24 mouse cellular contexts compared by ENCODE assay signal in genomic region chr12:73874331-73874730, GRCm38 (mm10). TPM values are rescaled to one million over a fixed set of nuclear protein-coding genes. Genes with fewer than 3 reads are reported as not detected.
A peak's percentile ranks its signal among the peaks of the same experiment; 100 is the strongest.
DNase-seq lines count a peak whose midpoint lies in the region; ATAC-seq and TF ChIP-seq lines count a peak whose summit lies in the region.
"Had no signal": no experiment of that assay in that cellular context is flagged by ENCODE, and none has a peak within 500 bp of the region (broad histone marks: within the 10 kb centered on the region; RNA-seq: fewer than 3 reads in every experiment).

No protein-coding gene starts in this region.

- H3K27me3 ChIP-seq in midbrain, postnatal 0 days (ENCODE audit: insufficient read depth, low read length), result no peaks in the 10 kb centered on the region
- H3K27me3 ChIP-seq in midbrain, embryonic 16.5 days (ENCODE audit: control insufficient read depth, insufficient read depth, low read depth, low read length), result no peaks in the 10 kb centered on the region
- H3K27me3 ChIP-seq: embryonic facial prominence, embryonic 15.5 days; hindbrain, embryonic 13.5 days; limb, embryonic 12.5 days; liver, embryonic 15.5 days had no signal

- no peak overlapping the region for H3K9ac ChIP-seq in midbrain, postnatal 0 days (replicated peaks; ENCODE audit: low read length, poor library complexity, severe bottlenecking)
- H3K9ac ChIP-seq in midbrain, embryonic 16.5 days (ENCODE audit: low read depth, low read length), result no peak overlapping the region
- H3K9ac ChIP-seq: embryonic facial prominence, embryonic 15.5 days; hindbrain, embryonic 13.5 days; limb, embryonic 12.5 days; liver, embryonic 15.5 days; lung, embryonic 14.5 days had no signal

- DNase-seq in cerebellum, adult 9-11 months, result peak; percentile 62
- no peak for DNase-seq in cerebellum, postnatal 4 days (ENCODE audit: low spot score in 2 of 2)
- peak; percentile 14 for DNase-seq in midbrain, postnatal 0 days (ENCODE audit: low spot score)
- peak; percentile 52 to 63 for DNase-seq in cerebellum, postnatal 14 days
- DNase-seq in adrenal gland, adult 18-20 months (ENCODE audit: low spot score in 2 of 2), result no peak
- DNase-seq: adrenal gland, postnatal 10 days; gastrocnemius, postnatal 14 days; heart, postnatal 36 days; kidney, postnatal 14 days; lung, embryonic 14.5 days; lung, postnatal 14 days; thymus, postnatal 4 days had no signal

- no peak overlapping the region for H3K27ac ChIP-seq in midbrain, postnatal 0 days (ENCODE audit: low read depth, low read length)
- H3K27ac ChIP-seq in midbrain, embryonic 16.5 days (ENCODE audit: low read length), result no peak overlapping the region
- H3K27ac ChIP-seq: embryonic facial prominence, embryonic 10.5 days; embryonic facial prominence, embryonic 15.5 days; hindbrain, embryonic 13.5 days; left cerebral cortex, adult 2 months; limb, embryonic 12.5 days; liver, embryonic 15.5 days had no signal

- no peaks in the 10 kb centered on the region for H3K9me3 ChIP-seq in midbrain, postnatal 0 days (ENCODE audit: low read length)
- H3K9me3 ChIP-seq in midbrain, embryonic 16.5 days (replicated peaks; ENCODE audit: control insufficient read depth, low read length, poor library complexity, severe bottlenecking), result no peaks in the 10 kb centered on the region
- H3K9me3 ChIP-seq: embryonic facial prominence, embryonic 10.5 days; embryonic facial prominence, embryonic 15.5 days; hindbrain, embryonic 13.5 days; limb, embryonic 12.5 days; liver, embryonic 15.5 days had no signal

- H3K4me1 ChIP-seq in midbrain, postnatal 0 days (ENCODE audit: insufficient read depth, low read length), result no peaks in the 10 kb centered on the region
- no peaks in the 10 kb centered on the region for H3K4me1 ChIP-seq in midbrain, embryonic 16.5 days (ENCODE audit: control insufficient read depth, insufficient read depth, low read length)
- H3K4me1 ChIP-seq: embryonic facial prominence, embryonic 10.5 days; hindbrain, embryonic 13.5 days; limb, embryonic 12.5 days; liver, embryonic 15.5 days had no signal

- ATAC-seq in midbrain, postnatal 0 days (ENCODE audit: low FRiP score), result no peak
- ATAC-seq in midbrain, embryonic 16.5 days, result no peak
- ATAC-seq in erythroid progenitor cell, adult 5-6 weeks (replicated peaks; ENCODE audit: low FRiP score, poor library complexity, severe bottlenecking), result no peak
- ATAC-seq: activated CD4-positive, CD25-positive, alpha-beta regulatory T cell, adult 4 months; CD4-positive, CD25-positive, alpha-beta regulatory T cell, adult 4 months; forebrain, embryonic 14.5 days had no signal

- no peak overlapping the region for H3K4me3 ChIP-seq in midbrain, postnatal 0 days (ENCODE audit: low read depth, low read length)
- H3K4me3 ChIP-seq in midbrain, embryonic 16.5 days (ENCODE audit: low read depth, low read length), result no peak overlapping the region
- H3K4me3 ChIP-seq: embryonic facial prominence, embryonic 10.5 days; embryonic facial prominence, embryonic 15.5 days; hindbrain, embryonic 13.5 days; left cerebral cortex, adult 2 months; limb, embryonic 12.5 days; liver, embryonic 15.5 days had no signal

- no peak for TF ChIP-seq CTCF in midbrain, postnatal 0 days (IDR thresholded peaks at IDR 0.05)

- no peak overlapping the region for H3K4me2 ChIP-seq in midbrain, postnatal 0 days (ENCODE audit: low read depth, low read length, poor library complexity, severe bottlenecking)
- no peak overlapping the region for H3K4me2 ChIP-seq in midbrain, embryonic 16.5 days (ENCODE audit: low read length)
- H3K4me2 ChIP-seq: embryonic facial prominence, embryonic 15.5 days; heart, embryonic 11.5 days; hindbrain, embryonic 13.5 days; limb, embryonic 12.5 days; liver, embryonic 15.5 days; lung, embryonic 14.5 days had no signal

- no peaks in the 10 kb centered on the region for H3K36me3 ChIP-seq in midbrain, postnatal 0 days (ENCODE audit: insufficient read depth, low read length)
- H3K36me3 ChIP-seq in midbrain, embryonic 16.5 days (ENCODE audit: control insufficient read depth, insufficient read depth, low read length), result no peaks in the 10 kb centered on the region
- H3K36me3 ChIP-seq: embryonic facial prominence, embryonic 10.5 days; embryonic facial prominence, embryonic 15.5 days; hindbrain, embryonic 13.5 days; limb, embryonic 12.5 days; liver, embryonic 15.5 days had no signal

RNA-seq across cellular contexts. Expression of gene Hif1a, which starts 26.8 kb away (rescaled TPM):
- total RNA-seq in midbrain, postnatal 0 days (2014; rRNA removed), result 104 and 119 TPM in 2 replicates
- 55.9 and 62.6 TPM in 2 replicates for polyA plus RNA-seq in midbrain, postnatal 0 days (2015; fragmentation: Nextera tagmentation; extraction: Ambion mirVana)
- 68.6 and 75.8 TPM in 2 replicates for polyA plus RNA-seq in midbrain, embryonic 16.5 days (2015; fragmentation: Nextera tagmentation; extraction: Ambion mirVana)
- total RNA-seq in adrenal gland, adult 18-20 months (2021), result 10 to 100 TPM; 52.9 to 66.1 TPM
- 13.3 and 21.8 TPM in 2 replicates for total RNA-seq in erythroid progenitor cell, adult 5-6 weeks (2015; ENCODE audit: low replicate concordance)
- total RNA-seq in erythroid progenitor cell, adult 5-6 weeks (2017; ENCODE audit: low replicate concordance), result 14.8 and 23.3 TPM in 2 replicates

Comparison
In these comparisons a context has a peak if more than half of its experiments do, and no peak if none do; other contexts are left out.
1. DNase-seq: peak in cerebellum, adult 9-11 months (single experiment), midbrain, postnatal 0 days (single experiment) and cerebellum, postnatal 14 days (2 of 2); none in cerebellum, postnatal 4 days (0 of 2) and adrenal gland, adult 18-20 months (0 of 2).